Mouse (Mus musculus) liver (tissue): ENCODE results near the gene Echs1.
"Not testable (repeated sequence)": the region's sequence is repeated elsewhere in the genome, so short reads cannot be mapped to it uniquely, and the experiment has no call there.

Experiments used
- DNase-seq: peaks from one replicate; pipeline ENCODE4 v3.0.0-alpha.2; 2020; ENCODE audit warnings: mixed read lengths

Echs1 gene

GRCm38 (mm10) chr7:140116329-140117054 is at the start of gene Echs1:
TSS of gene Echs1 (minus strand) at chr7:140116476.
- DNase-seq: peak; percentile 93

- no peak for DNase-seq
Observed at GRCm38 (mm10) chr7:140164664-140165063, 48.4 kb upstream of the Echs1 start, which contains the start of gene Olfr522. TSS of gene Olfr522 (minus strand) at chr7:140164764.

GRCm38 (mm10) chr7:140160363-140160762 is 44.1 kb upstream of the Echs1 start:
- no peak for DNase-seq

GRCm38 (mm10) chr7:140154218-140154927 is 38.1 kb upstream of the Echs1 start, which contains the start of gene Sprn:
TSS of gene Sprn (minus strand) at chr7:140154877.
- DNase-seq: no peak

GRCm38 (mm10) chr7:140153829-140154217 is 37.5 kb upstream of the Echs1 start:
- no peak for DNase-seq

- no peak for DNase-seq
Observed at GRCm38 (mm10) chr7:140153383-140153782, 37.1 kb upstream of the Echs1 start.

GRCm38 (mm10) chr7:140144550-140144949 is 28.3 kb upstream of the Echs1 start:
- no peak for DNase-seq

- DNase-seq: peak; percentile 68
Observed at GRCm38 (mm10) chr7:140141350-140141749, 25.1 kb upstream of the Echs1 start.

GRCm38 (mm10) chr7:140138021-140138310 is 21.7 kb upstream of the Echs1 start:
- no peak for DNase-seq

GRCm38 (mm10) chr7:140137135-140138020 is 21.1 kb upstream of the Echs1 start, which contains the start of gene Mtg1:
TSS of gene Mtg1 (plus strand) at chr7:140137564.
- peak; percentile 97 for DNase-seq

GRCm38 (mm10) chr7:140135106-140135770 is 19.0 kb upstream of the Echs1 start:
- DNase-seq: no peak

- not testable (repeated sequence) for DNase-seq
Observed at GRCm38 (mm10) chr7:140134033-140134432, 17.8 kb upstream of the Echs1 start.

GRCm38 (mm10) chr7:140132184-140132583 is 15.9 kb upstream of the Echs1 start:
- DNase-seq: not testable (repeated sequence)

GRCm38 (mm10) chr7:140127911-140128310 is 11.6 kb upstream of the Echs1 start:
- DNase-seq: no peak

- no peak for DNase-seq
Observed at GRCm38 (mm10) chr7:140126934-140127333, 10.7 kb upstream of the Echs1 start.

GRCm38 (mm10) chr7:140126022-140126350 is 9.7 kb upstream of the Echs1 start:
- no peak for DNase-seq

- DNase-seq: peak; percentile 97
Observed at GRCm38 (mm10) chr7:140125278-140126021, 9.2 kb upstream of the Echs1 start.

GRCm38 (mm10) chr7:140124382-140124781 is 8.1 kb upstream of the Echs1 start:
- DNase-seq: no peak

GRCm38 (mm10) chr7:140122765-140123164 is 6.5 kb upstream of the Echs1 start:
- no peak for DNase-seq

- no peak for DNase-seq
Observed at GRCm38 (mm10) chr7:140121338-140121910, 5.1 kb upstream of the Echs1 start.

GRCm38 (mm10) chr7:140120484-140120883 is 4.2 kb upstream of the Echs1 start:
- no peak for DNase-seq
